Mouse (Mus musculus) C2C12 (cell line): ENCODE measurements around the gene Cage1. TPM values are rescaled to one million over a fixed set of nuclear protein-coding genes. Genes with fewer than 3 reads are reported as not detected.
A peak's percentile ranks its signal among the peaks of the same experiment; 100 is the strongest.

ENCODE experiments used
- H3K27me3 ChIP-seq: one replicate; pipeline ENCODE4 v1.6.1; 2011; ENCODE audit not compliant: control insufficient read depth, insufficient read depth, insufficient read length
- H3K36me3 ChIP-seq: one replicate; pipeline ENCODE4 v1.6.1; 2011; ENCODE audit not compliant: control insufficient read depth, insufficient read depth
- H3K4me3 ChIP-seq: one replicate; pipeline ENCODE4 v1.5.1; 2011; ENCODE audit warnings: mild to moderate bottlenecking, control low read depth; ENCODE audit not compliant: poor library complexity, insufficient read depth, severe bottlenecking
- H3K79me2 ChIP-seq: one replicate; pipeline ENCODE4 v1.6.1; 2011; ENCODE audit not compliant: control insufficient read depth, insufficient read depth
- H3K79me3 ChIP-seq: one replicate; pipeline ENCODE4 v1.6.1; 2011; ENCODE audit warnings: low read depth, control low read depth
- H3ac ChIP-seq: one replicate; pipeline ENCODE3; 2011; ENCODE audit warnings: low read depth; ENCODE audit not compliant: control insufficient read depth, insufficient read length
- CEBPB ChIP-seq: IDR thresholded peaks from one replicate; pipeline ENCODE4 v1.6.1; 2011; ENCODE audit warnings: low read depth, mild to moderate bottlenecking, control low read depth, moderate library complexity
- CTCF ChIP-seq: IDR thresholded peaks from one replicate; pipeline ENCODE4 v1.5.1; 2011; ENCODE audit not compliant: control insufficient read depth, insufficient read depth, insufficient read length
- FOSL1 ChIP-seq: IDR thresholded peaks from one replicate; pipeline ENCODE4 v1.8.0; 2011; ENCODE audit warnings: mild to moderate bottlenecking, low read length; ENCODE audit not compliant: poor library complexity, insufficient read depth, severe bottlenecking
- MAX ChIP-seq: IDR thresholded peaks from one replicate; pipeline ENCODE4 v1.6.1; 2011; ENCODE audit warnings: mild to moderate bottlenecking, control low read depth
- MYOD1 ChIP-seq: IDR thresholded peaks from one replicate; pipeline ENCODE4 v1.6.1; 2011; ENCODE audit warnings: low read depth; ENCODE audit not compliant: control insufficient read depth, insufficient read length
- MYOG ChIP-seq: IDR thresholded peaks from one replicate; pipeline ENCODE4 v1.6.1; 2011; ENCODE audit not compliant: control insufficient read depth, insufficient read length; ENCODE audit errors: extremely low read depth
- USF1 ChIP-seq: IDR thresholded peaks from one replicate; pipeline ENCODE4 v1.6.1; 2011; ENCODE audit warnings: low read depth, mild to moderate bottlenecking, control low read depth, moderate library complexity
- polyA plus RNA-seq: library from polyadenylated mRNA; unstranded; fragments of >200 nt; fragmentation: generic; extraction: Trizol; gene quantifications from one replicate; pipeline ENCODE4 v1.2.1, GENCODE M21; 2012; ENCODE audit warnings: missing spikeins

Cage1 gene
- polyA plus RNA-seq, 1 experiment = 0.09 TPM

- Histone ChIP-seq H3K27me3 (no peaks in the 10 kb centered on the region), H3ac (no peak overlapping the region), H3K36me3 (no peaks in the 10 kb centered on the region), H3K79me2 (no peaks in the 10 kb centered on the region), H3K4me3 (no peak overlapping the region), H3K79me3 (no peaks in the 10 kb centered on the region)
- no peak for TF ChIP-seq CEBPB
- no peak for TF ChIP-seq MYOG
- no peak for TF ChIP-seq FOSL1
- TF ChIP-seq USF1 = no peak
- TF ChIP-seq MAX = no peak
- TF ChIP-seq MYOD1 = no peak
- TF ChIP-seq CTCF = no peak
Measured at GRCm38 (mm10) chr13:37966256-37967051, 70.4 kb downstream of the Cage1 start.

- Histone ChIP-seq H3K36me3 (no peaks in the 10 kb centered on the region), H3K27me3 (no peaks in the 10 kb centered on the region), H3ac (no peak overlapping the region), H3K79me2 (no peaks in the 10 kb centered on the region), H3K4me3 (no peak overlapping the region), H3K79me3 (no peaks in the 10 kb centered on the region)
- TF ChIP-seq CEBPB (no peak), MYOG (no peak), USF1 (no peak), CTCF (no peak), MAX (no peak), FOSL1 (no peak), MYOD1 (no peak)
Measured at GRCm38 (mm10) chr13:37965126-37965914, 71.5 kb downstream of the Cage1 start.

- Histone ChIP-seq H3K36me3 (no peaks in the 10 kb centered on the region), H3K27me3 (no peaks in the 10 kb centered on the region), H3K79me3 (no peaks in the 10 kb centered on the region), H3ac (no peak overlapping the region), H3K79me2 (no peaks in the 10 kb centered on the region), H3K4me3 (no peak overlapping the region)
- no peak for TF ChIP-seq MAX
- no peak for TF ChIP-seq MYOG
- TF ChIP-seq USF1 = no peak
- no peak for TF ChIP-seq FOSL1
- TF ChIP-seq MYOD1 = no peak
- TF ChIP-seq CTCF = no peak
- TF ChIP-seq CEBPB = no peak
Measured at GRCm38 (mm10) chr13:37964128-37965087, 72.5 kb downstream of the Cage1 start.

- Histone ChIP-seq H3ac (peak overlapping the region; percentile 41), H3K4me3 (no peak overlapping the region), H3K36me3 (no peaks in the 10 kb centered on the region), H3K79me2 (no peaks in the 10 kb centered on the region), H3K79me3 (no peaks in the 10 kb centered on the region), H3K27me3 (no peaks in the 10 kb centered on the region)
- TF ChIP-seq USF1 = no peak
- peak; percentile 85 for TF ChIP-seq FOSL1
- no peak for TF ChIP-seq MYOG
- TF ChIP-seq CTCF = peak; percentile 57
- TF ChIP-seq MYOD1 = no peak
- TF ChIP-seq CEBPB = no peak
- TF ChIP-seq MAX = no peak
Measured at GRCm38 (mm10) chr13:37963354-37964007, 73.4 kb downstream of the Cage1 start.

- TF ChIP-seq MAX (no peak), CEBPB (no peak), MYOD1 (no peak), CTCF (no peak)
- no peak overlapping the region for H3ac ChIP-seq
- H3K79me2 ChIP-seq = no peaks in the 10 kb centered on the region
- H3K36me3 ChIP-seq = no peaks in the 10 kb centered on the region
- H3K79me3 ChIP-seq = no peaks in the 10 kb centered on the region
- no peak overlapping the region for H3K4me3 ChIP-seq
- no peaks in the 10 kb centered on the region for H3K27me3 ChIP-seq
Measured at GRCm38 (mm10) chr13:37962541-37962940, 74.3 kb downstream of the Cage1 start.
